Mouse (Mus musculus) embryonic facial prominence, embryonic 11.5 days (tissue): ENCODE results near the gene Rtf1. TPM values are rescaled to one million over a fixed set of nuclear protein-coding genes. Genes with fewer than 3 reads are reported as not detected.

Experiments
- ATAC-seq: fragments of 200-750 bp; cut with Nextera tagmentation; replicated peaks from 2 replicates; pipeline ENCODE4 v1.8.0; 2017; ENCODE audit warnings: low read depth; ENCODE audit not compliant: insufficient number of reproducible peaks, low FRiP score, low TSS enrichment
- DNase-seq: peaks from one replicate; pipeline ENCODE4 v3.0.0-alpha.2; 2015; ENCODE audit warnings: low spot score
- H3K27ac ChIP-seq: fragments of 300-500 bp; sonication (generic); replicated peaks from 2 replicates; pipeline ENCODE4 v1.5.1; 2014; ENCODE audit warnings: mild to moderate bottlenecking, low read depth, low read length, control low read depth
- H3K27me3 ChIP-seq: fragments of 300-500 bp; sonication (generic); 2 replicates; pipeline ENCODE4 v1.6.1; 2014; ENCODE audit warnings: mild to moderate bottlenecking, low read length, moderate library complexity, mixed read lengths; ENCODE audit not compliant: control insufficient read depth, insufficient read depth
- H3K36me3 ChIP-seq: fragments of 300-500 bp; sonication (generic); replicated peaks from 2 replicates; pipeline ENCODE4 v1.6.1; 2014; ENCODE audit warnings: low read depth, mild to moderate bottlenecking, low read length, moderate library complexity, mixed read lengths; ENCODE audit not compliant: control insufficient read depth, insufficient read depth
- H3K4me1 ChIP-seq: fragments of 300-500 bp; sonication (generic); 2 replicates; pipeline ENCODE4 v1.6.1; 2014; ENCODE audit warnings: low read length, mixed read lengths; ENCODE audit not compliant: control insufficient read depth, insufficient read depth
- H3K4me2 ChIP-seq: fragments of 300-500 bp; sonication (generic); 2 replicates; pipeline ENCODE4 v1.6.1; 2014; ENCODE audit warnings: low read depth, mild to moderate bottlenecking, control low read depth, low read length, moderate library complexity
- H3K4me3 ChIP-seq: fragments of 300-500 bp; sonication (generic); 2 replicates; pipeline ENCODE4 v1.5.1; 2014; ENCODE audit warnings: low read depth, low read length, control low read depth
- H3K9ac ChIP-seq: fragments of 300-500 bp; sonication (generic); replicated peaks from 2 replicates; pipeline ENCODE4 v1.6.1; 2014; ENCODE audit warnings: mild to moderate bottlenecking, control low read depth, low read length
- H3K9me3 ChIP-seq: fragments of 300-500 bp; sonication (generic); replicated peaks from 2 replicates; pipeline ENCODE4 v1.6.1; 2016; ENCODE audit warnings: mild to moderate bottlenecking, low read length, inconsistent platforms, mixed read lengths; ENCODE audit not compliant: control insufficient read depth
- WGBS: fragments of 180-500 bp; shearing (Covaris S2); extraction: QIAGEN DNeasy Blood & Tissue Kit; methylation state at CpG from one replicate; pipeline ENCODE4 v1.1.7; 2014; 5-methylcytosine and 5-hydroxymethylcytosine counted together
- polyA plus RNA-seq: library from polyadenylated mRNA; unstranded; fragments of >200 nt; fragmentation: Nextera tagmentation; extraction: Ambion mirVana; gene quantifications from 2 replicates; pipeline ENCODE4 v1.2.1, GENCODE M21; 2014

Gene Rtf1
- polyA plus RNA-seq, 1 experiment from 2014 or later, result 38.4 TPM

GRCm38 (mm10) chr2:119675215-119675784, 432 bp downstream of the Rtf1 start:
- peak; percentile 91 for ATAC-seq
- H3K36me3 ChIP-seq, result no peaks in the 10 kb centered on the region
- H3K27me3 ChIP-seq, result no peaks in the 10 kb centered on the region
- peak overlapping the region; percentile 99 for H3K4me3 ChIP-seq
- peak; percentile 41 for DNase-seq
- peak overlapping the region; percentile 70 for H3K4me2 ChIP-seq
- WGBS, result 0% methylated on average over 33 of the region's 39 CpGs
- H3K4me1 ChIP-seq, result no peaks in the 10 kb centered on the region
- peak overlapping the region; percentile 97 for H3K9ac ChIP-seq
- H3K9me3 ChIP-seq, result no peaks in the 10 kb centered on the region
- H3K27ac ChIP-seq, result no peak overlapping the region; the same call in 1 of the 2 replicates

- Histone ChIP-seq H3K4me3 (peak overlapping the region; percentile 99), H3K4me2 (peak overlapping the region; percentile 70), H3K9me3 (no peaks in the 10 kb centered on the region), H3K4me1 (no peaks in the 10 kb centered on the region), H3K27ac (no peak overlapping the region), H3K36me3 (no peaks in the 10 kb centered on the region), H3K27me3 (no peaks in the 10 kb centered on the region), H3K9ac (peak overlapping the region; percentile 97)
- DNase-seq (no peak), ATAC-seq (no peak)
- 5% methylated on average over 5 of the region's 5 CpGs for WGBS
Measured at GRCm38 (mm10) chr2:119675831-119676230, 963 bp downstream of the Rtf1 start.

- H3K4me2 ChIP-seq, result no peak overlapping the region
- no peak overlapping the region for H3K27ac ChIP-seq
- H3K9ac ChIP-seq, result no peak overlapping the region
- H3K36me3 ChIP-seq, result no peaks in the 10 kb centered on the region; the same call in 1 of the 2 replicates
- DNase-seq, result no peak
- H3K27me3 ChIP-seq, result no peaks in the 10 kb centered on the region
- no peak for ATAC-seq
- H3K4me3 ChIP-seq, result no peak overlapping the region
- H3K9me3 ChIP-seq, result no peaks in the 10 kb centered on the region
- 91% methylated on average over 2 of the region's 2 CpGs for WGBS
- H3K4me1 ChIP-seq, result no peaks in the 10 kb centered on the region
Measured at GRCm38 (mm10) chr2:119683706-119684105, 8.8 kb downstream of the Rtf1 start.

GRCm38 (mm10) chr2:119692003-119692701, 17.3 kb downstream of the Rtf1 start:
- WGBS, result 82% methylated on average over 9 of the region's 9 CpGs
- H3K27ac ChIP-seq, result no peak overlapping the region
- H3K4me3 ChIP-seq, result no peak overlapping the region
- no peak overlapping the region for H3K4me2 ChIP-seq
- ATAC-seq (no peak), DNase-seq (no peak)
- H3K9ac ChIP-seq, result no peak overlapping the region
- no peaks in the 10 kb centered on the region for H3K9me3 ChIP-seq
- no peaks in the 10 kb centered on the region for H3K4me1 ChIP-seq
- H3K27me3 ChIP-seq, result no peaks in the 10 kb centered on the region
- no peaks in the 10 kb centered on the region for H3K36me3 ChIP-seq

GRCm38 (mm10) chr2:119694826-119695225, 20.0 kb downstream of the Rtf1 start:
- DNase-seq, result no peak
- Histone ChIP-seq H3K9ac (no peak overlapping the region), H3K4me2 (no peak overlapping the region), H3K27me3 (no peaks in the 10 kb centered on the region), H3K4me1 (no peaks in the 10 kb centered on the region), H3K4me3 (no peak overlapping the region), H3K9me3 (no peaks in the 10 kb centered on the region), H3K27ac (no peak overlapping the region), H3K36me3 (no peaks in the 10 kb centered on the region)
- WGBS, result 100% methylated on average over 1 of the region's 2 CpGs
- no peak for ATAC-seq

- H3K9ac ChIP-seq, result no peak overlapping the region
- H3K4me1 ChIP-seq, result no peaks in the 10 kb centered on the region
- WGBS, result 81% methylated on average over 1 of the region's 1 CpGs
- DNase-seq (no peak), ATAC-seq (no peak)
- H3K27ac ChIP-seq, result no peak overlapping the region
- H3K4me2 ChIP-seq, result no peak overlapping the region
- no peaks in the 10 kb centered on the region for H3K9me3 ChIP-seq
- no peaks in the 10 kb centered on the region for H3K36me3 ChIP-seq
- no peaks in the 10 kb centered on the region for H3K27me3 ChIP-seq
- H3K4me3 ChIP-seq, result no peak overlapping the region
Measured at GRCm38 (mm10) chr2:119696111-119696510, 21.2 kb downstream of the Rtf1 start.

GRCm38 (mm10) chr2:119698472-119698871, 23.6 kb downstream of the Rtf1 start:
- H3K36me3 ChIP-seq, result no peaks in the 10 kb centered on the region

GRCm38 (mm10) chr2:119699962-119700361, 25.1 kb downstream of the Rtf1 start:
- DNase-seq (no peak), ATAC-seq (no peak)
- Histone ChIP-seq H3K36me3 (no peaks in the 10 kb centered on the region), H3K4me2 (no peak overlapping the region), H3K9me3 (no peaks in the 10 kb centered on the region), H3K4me1 (no peaks in the 10 kb centered on the region), H3K27me3 (no peaks in the 10 kb centered on the region), H3K27ac (no peak overlapping the region), H3K9ac (no peak overlapping the region), H3K4me3 (no peak overlapping the region)
- WGBS, result 90% methylated on average over 3 of the region's 3 CpGs

More at GRCm38 (mm10) chr2:119698472-119698871, 23.6 kb downstream of the Rtf1 start:
- H3K9me3 ChIP-seq, result no peaks in the 10 kb centered on the region
- H3K4me2 ChIP-seq, result no peak overlapping the region
- H3K9ac ChIP-seq, result no peak overlapping the region
- no peaks in the 10 kb centered on the region for H3K4me1 ChIP-seq
- DNase-seq (no peak), ATAC-seq (no peak)
- no peak overlapping the region for H3K4me3 ChIP-seq
- no peaks in the 10 kb centered on the region for H3K27me3 ChIP-seq
- H3K27ac ChIP-seq, result no peak overlapping the region
- 85% methylated on average over 2 of the region's 2 CpGs for WGBS
